Mouse (Mus musculus): ENCODE measurements around the gene Gm5127. TPM values are rescaled to one million over a fixed set of nuclear protein-coding genes. Genes with fewer than 3 reads are reported as not detected.

Gm5127 gene
- total and polyA plus RNA-seq, 2 experiments from 2014 or later, result 0.25 to 0.33 TPM

- no peak overlapping the region for H3K4me3 ChIP-seq (ENCODE audit: low read depth, low read length)
- H3K9ac ChIP-seq (replicated peaks; ENCODE audit: low read length, poor library complexity, severe bottlenecking), result no peak overlapping the region
- H3K36me3 ChIP-seq (ENCODE audit: insufficient read depth, low read length), result no peaks in the 10 kb centered on the region
- H3K27me3 ChIP-seq (ENCODE audit: insufficient read depth, low read length), result no peaks in the 10 kb centered on the region
- ATAC-seq (ENCODE audit: low FRiP score) (no peak), DNase-seq (ENCODE audit: low spot score) (no peak)
- H3K4me2 ChIP-seq (ENCODE audit: low read depth, low read length, poor library complexity, severe bottlenecking), result no peak overlapping the region
- no peaks in the 10 kb centered on the region for H3K4me1 ChIP-seq (ENCODE audit: insufficient read depth, low read length)
- H3K9me3 ChIP-seq (ENCODE audit: low read length), result no peaks in the 10 kb centered on the region
- no peak for TF ChIP-seq CTCF (IDR thresholded peaks at IDR 0.05)
- no peak overlapping the region for H3K27ac ChIP-seq (ENCODE audit: low read depth, low read length)
Observed at GRCm38 (mm10) chrX:106593914-106594313, 10.9 kb downstream of the Gm5127 start.

GRCm38 (mm10) chrX:106595904-106596303 is 12.9 kb downstream of the Gm5127 start:
- no peak overlapping the region for H3K4me2 ChIP-seq (ENCODE audit: low read depth, low read length, poor library complexity, severe bottlenecking)
- DNase-seq (ENCODE audit: low spot score) (no peak), ATAC-seq (ENCODE audit: low FRiP score) (no peak)
- H3K9ac ChIP-seq (replicated peaks; ENCODE audit: low read length, poor library complexity, severe bottlenecking), result no peak overlapping the region
- H3K27me3 ChIP-seq (ENCODE audit: insufficient read depth, low read length), result no peaks in the 10 kb centered on the region
- no peak for TF ChIP-seq CTCF (IDR thresholded peaks at IDR 0.05)
- H3K27ac ChIP-seq (ENCODE audit: low read depth, low read length), result no peak overlapping the region
- H3K9me3 ChIP-seq (ENCODE audit: low read length), result no peaks in the 10 kb centered on the region
- WGBS, result 92% methylated on average over 1 of the region's 1 CpGs
- no peaks in the 10 kb centered on the region for H3K36me3 ChIP-seq (ENCODE audit: insufficient read depth, low read length)
- no peak overlapping the region for H3K4me3 ChIP-seq (ENCODE audit: low read depth, low read length)
- H3K4me1 ChIP-seq (ENCODE audit: insufficient read depth, low read length), result no peaks in the 10 kb centered on the region

- H3K36me3 ChIP-seq (ENCODE audit: insufficient read depth, low read length), result no peaks in the 10 kb centered on the region
- 18% methylated on average over 9 of the region's 9 CpGs for WGBS
- H3K27me3 ChIP-seq (ENCODE audit: insufficient read depth, low read length), result no peaks in the 10 kb centered on the region
- no peak for DNase-seq (ENCODE audit: low spot score)
- no peaks in the 10 kb centered on the region for H3K4me1 ChIP-seq (ENCODE audit: insufficient read depth, low read length)
- peak overlapping the region; percentile 9; the same call in 1 of the 2 replicates for H3K4me2 ChIP-seq (ENCODE audit: low read depth, low read length, poor library complexity, severe bottlenecking)
- no peak for ATAC-seq (ENCODE audit: low FRiP score)
- H3K4me3 ChIP-seq (ENCODE audit: low read depth, low read length), result no peak overlapping the region
- H3K9me3 ChIP-seq (ENCODE audit: low read length), result no peaks in the 10 kb centered on the region
- TF ChIP-seq CTCF (IDR thresholded peaks at IDR 0.05), result no peak
- H3K27ac ChIP-seq (ENCODE audit: low read depth, low read length), result no peak overlapping the region
- H3K9ac ChIP-seq (replicated peaks; ENCODE audit: low read length, poor library complexity, severe bottlenecking), result no peak overlapping the region
Observed at GRCm38 (mm10) chrX:106602574-106603258, 19.7 kb downstream of the Gm5127 start.

DNA sequence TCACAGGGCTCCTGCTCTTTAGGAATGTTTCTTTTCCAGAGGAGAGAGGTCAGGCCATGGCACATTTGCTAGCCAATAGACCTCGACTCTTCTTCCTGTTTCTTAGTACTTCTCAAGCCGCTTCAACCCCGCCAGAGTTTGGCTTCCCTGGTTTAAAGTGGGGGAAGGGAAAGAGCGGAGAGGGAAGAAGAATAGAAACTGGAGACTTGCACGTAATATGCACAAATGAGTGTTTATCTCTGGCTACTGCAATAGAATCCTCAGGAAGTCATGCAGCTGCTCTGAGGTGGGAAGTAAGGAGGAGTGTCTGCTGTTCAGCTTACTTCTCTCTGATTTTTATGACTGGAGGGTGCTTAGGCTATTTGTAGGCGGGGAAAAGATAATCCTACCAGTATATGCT is 20.4 kb downstream of the Gm5127 start, which contains the start of gene Cysltr1:
Gene Cysltr1 (minus strand): TSS at position 294 of the 400 bp plus-strand sequence.
- H3K9me3 ChIP-seq (ENCODE audit: low read length), result no peaks in the 10 kb centered on the region
- no peaks in the 10 kb centered on the region for H3K4me1 ChIP-seq (ENCODE audit: insufficient read depth, low read length)
- DNase-seq (ENCODE audit: low spot score) (no peak), ATAC-seq (ENCODE audit: low FRiP score) (no peak)
- H3K9ac ChIP-seq (replicated peaks; ENCODE audit: low read length, poor library complexity, severe bottlenecking), result no peak within 1 kb of the TSS
- H3K36me3 ChIP-seq (ENCODE audit: insufficient read depth, low read length), result no peaks in the 10 kb centered on the region
- H3K4me2 ChIP-seq (ENCODE audit: low read depth, low read length, poor library complexity, severe bottlenecking), result peak within 1 kb of the TSS; percentile 9; the same call in 1 of the 2 replicates
- no peak within 1 kb of the TSS for H3K4me3 ChIP-seq (ENCODE audit: low read depth, low read length)
- no peaks in the 10 kb centered on the region for H3K27me3 ChIP-seq (ENCODE audit: insufficient read depth, low read length)
- H3K27ac ChIP-seq (ENCODE audit: low read depth, low read length), result no peak within 1 kb of the TSS
- WGBS, result 24% methylated on average over 6 of the region's 6 CpGs
- TF ChIP-seq CTCF (IDR thresholded peaks at IDR 0.05), result no peak

DNA sequence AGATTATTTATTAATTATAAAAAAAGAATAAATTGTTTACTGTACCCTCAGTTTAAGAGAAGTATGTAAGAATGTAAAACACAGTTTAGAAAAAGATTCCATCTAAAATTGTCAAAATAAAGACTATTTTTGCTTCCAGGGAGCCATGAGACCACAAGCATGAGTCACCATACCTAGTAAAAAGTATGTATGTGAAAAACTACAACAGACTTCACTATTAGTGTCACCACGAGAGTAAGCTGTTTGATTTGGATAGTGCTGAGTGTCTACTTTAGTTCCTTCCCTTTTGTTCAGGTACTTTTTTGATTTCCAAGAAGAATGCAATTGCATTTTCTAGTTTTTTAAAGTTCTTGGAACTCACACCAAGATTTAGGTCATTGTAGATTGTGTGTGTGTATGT is 39.5 kb downstream of the Gm5127 start:
- Histone ChIP-seq H3K27me3 (ENCODE audit: insufficient read depth, low read length) (no peaks in the 10 kb centered on the region), H3K9me3 (ENCODE audit: low read length) (no peaks in the 10 kb centered on the region), H3K27ac (ENCODE audit: low read depth, low read length) (no peak overlapping the region), H3K36me3 (ENCODE audit: insufficient read depth, low read length) (no peaks in the 10 kb centered on the region), H3K4me1 (ENCODE audit: insufficient read depth, low read length) (no peaks in the 10 kb centered on the region), H3K9ac (replicated peaks; ENCODE audit: low read length, poor library complexity, severe bottlenecking) (no peak overlapping the region), H3K4me3 (ENCODE audit: low read depth, low read length) (no peak overlapping the region), H3K4me2 (ENCODE audit: low read depth, low read length, poor library complexity, severe bottlenecking) (no peak overlapping the region)
- ATAC-seq (ENCODE audit: low FRiP score) (no peak), DNase-seq (ENCODE audit: low spot score) (no peak)
- whole genome bisulfite sequencing, result 66% methylated on average over 1 of the region's 1 CpGs
- TF ChIP-seq CTCF (IDR thresholded peaks at IDR 0.05), result no peak

GRCm38 (mm10) chrX:106623667-106624066 is 40.7 kb downstream of the Gm5127 start:
- no peak overlapping the region for H3K9ac ChIP-seq (replicated peaks; ENCODE audit: low read length, poor library complexity, severe bottlenecking)
- ATAC-seq (ENCODE audit: low FRiP score) (no peak), DNase-seq (ENCODE audit: low spot score) (no peak)
- H3K27ac ChIP-seq (ENCODE audit: low read depth, low read length), result no peak overlapping the region
- H3K9me3 ChIP-seq (ENCODE audit: low read length), result no peaks in the 10 kb centered on the region
- no peaks in the 10 kb centered on the region for H3K36me3 ChIP-seq (ENCODE audit: insufficient read depth, low read length)
- H3K4me1 ChIP-seq (ENCODE audit: insufficient read depth, low read length), result no peaks in the 10 kb centered on the region
- H3K4me3 ChIP-seq (ENCODE audit: low read depth, low read length), result no peak overlapping the region
- WGBS, result 62% methylated on average over 3 of the region's 3 CpGs
- H3K27me3 ChIP-seq (ENCODE audit: insufficient read depth, low read length), result no peaks in the 10 kb centered on the region
- no peak overlapping the region for H3K4me2 ChIP-seq (ENCODE audit: low read depth, low read length, poor library complexity, severe bottlenecking)
- TF ChIP-seq CTCF (IDR thresholded peaks at IDR 0.05), result no peak

Measured in midbrain, postnatal 0 days (tissue).